Mouse (Mus musculus) hindbrain, embryonic 14.5 days (tissue): Measurements from ENCODE around the gene Slc36a4. TPM values are rescaled to one million over a fixed set of nuclear protein-coding genes. Genes with fewer than 3 reads are reported as not detected.

Experiments used
- ATAC-seq: fragments of 200-750 bp; cut with Nextera tagmentation; 2 replicates; pipeline ENCODE4 v1.8.0; 2017; ENCODE audit warnings: moderate number of reproducible peaks, mild to moderate bottlenecking, moderate TSS enrichment, moderate library complexity; ENCODE audit not compliant: low FRiP score
- DNase-seq: peaks from one replicate; pipeline ENCODE4 v3.0.0-alpha.2; 2015; ENCODE audit warnings: low spot score
- H3K27ac ChIP-seq: fragments of 300-500 bp; sonication (generic); 2 replicates; pipeline ENCODE4 v1.5.1; 2014; ENCODE audit warnings: mild to moderate bottlenecking, moderate library complexity
- H3K27me3 ChIP-seq: fragments of 300-500 bp; sonication (generic); 2 replicates; pipeline ENCODE4 v1.6.1; 2014; ENCODE audit warnings: mild to moderate bottlenecking, low read length, mixed read lengths; ENCODE audit not compliant: control insufficient read depth, insufficient read depth
- H3K36me3 ChIP-seq: fragments of 300-500 bp; sonication (generic); replicated peaks from 2 replicates; pipeline ENCODE4 v1.6.1; 2014; ENCODE audit not compliant: control insufficient read depth, insufficient read depth
- H3K4me1 ChIP-seq: fragments of 300-500 bp; sonication (generic); replicated peaks from 2 replicates; pipeline ENCODE4 v1.6.1; 2014; ENCODE audit warnings: antibody characterized with exemption, low read length, mixed read lengths; ENCODE audit not compliant: control insufficient read depth, insufficient read depth
- H3K4me2 ChIP-seq: fragments of 300-500 bp; sonication (generic); replicated peaks from 2 replicates; pipeline ENCODE4 v1.6.1; 2014; ENCODE audit warnings: mild to moderate bottlenecking, moderate library complexity
- H3K4me3 ChIP-seq: fragments of 300-500 bp; sonication (generic); replicated peaks from 2 replicates; pipeline ENCODE4 v1.5.1; 2014; ENCODE audit warnings: mild to moderate bottlenecking, low read length
- H3K9ac ChIP-seq: fragments of 300-500 bp; sonication (generic); 2 replicates; pipeline ENCODE4 v1.6.1; 2014
- H3K9me3 ChIP-seq: fragments of 300-500 bp; sonication (generic); 2 replicates; pipeline ENCODE4 v1.6.1; 2016; ENCODE audit warnings: low read length; ENCODE audit not compliant: control insufficient read depth
- WGBS: fragments of 180-500 bp; shearing (Covaris S2); extraction: QIAGEN DNeasy Blood & Tissue Kit; methylation state at CpG from one replicate; pipeline ENCODE4 v1.1.7; 2014; 5-methylcytosine and 5-hydroxymethylcytosine counted together
- polyA plus RNA-seq: library from polyadenylated mRNA; unstranded; fragments of >200 nt; fragmentation: Nextera tagmentation; extraction: Ambion mirVana; gene quantifications from 2 replicates; pipeline ENCODE4 v1.2.1, GENCODE M21; 2014

The Slc36a4 gene
- polyA plus RNA-seq, 1 experiment from 2014 or later = 41.1 TPM

GRCm38 (mm10) chr9:15719594-15719993, 10.1 kb downstream of the Slc36a4 start:
- Histone ChIP-seq H3K27me3 (no peaks in the 10 kb centered on the region), H3K4me3 (no peak overlapping the region), H3K4me1 (peaks cover 12% of the 10 kb centered on the region; the same call in 1 of the 2 replicates), H3K36me3 (peaks cover 29% of the 10 kb centered on the region), H3K9me3 (no peaks in the 10 kb centered on the region), H3K27ac (no peak overlapping the region), H3K4me2 (no peak overlapping the region), H3K9ac (no peak overlapping the region)
- DNase-seq (no peak), ATAC-seq (no peak)
- 84% methylated on average over 14 of the region's 14 CpGs for WGBS

GRCm38 (mm10) chr9:15720556-15720955, 11.0 kb downstream of the Slc36a4 start:
- WGBS = 93% methylated on average over 8 of the region's 8 CpGs

GRCm38 (mm10) chr9:15721226-15721833, 11.8 kb downstream of the Slc36a4 start:
- Histone ChIP-seq H3K36me3 (peaks cover 43% of the 10 kb centered on the region), H3K4me3 (no peak overlapping the region), H3K4me2 (peak overlapping the region; percentile 6; the same call in 1 of the 2 replicates), H3K4me1 (peaks cover 12% of the 10 kb centered on the region; the same call in 1 of the 2 replicates), H3K27ac (peak overlapping the region; percentile 71), H3K9me3 (no peaks in the 10 kb centered on the region), H3K9ac (0 out of 2 replicates have a peak overlapping the region, but pooled peaks have one; percentile 20), H3K27me3 (no peaks in the 10 kb centered on the region)
- DNase-seq (peak; percentile 35), ATAC-seq (peak; percentile 65; the same call in 1 of the 2 replicates)
- 35% methylated on average over 6 of the region's 6 CpGs for WGBS

More at GRCm38 (mm10) chr9:15720556-15720955, 11.0 kb downstream of the Slc36a4 start:
- Histone ChIP-seq H3K9ac (no peak overlapping the region), H3K9me3 (no peaks in the 10 kb centered on the region), H3K4me1 (peaks cover 12% of the 10 kb centered on the region; the same call in 1 of the 2 replicates), H3K4me3 (no peak overlapping the region), H3K27ac (no peak overlapping the region), H3K27me3 (no peaks in the 10 kb centered on the region), H3K36me3 (peaks cover 38% of the 10 kb centered on the region), H3K4me2 (no peak overlapping the region)
- no peak for ATAC-seq
- no peak for DNase-seq

GRCm38 (mm10) chr9:15722506-15722905, 13.0 kb downstream of the Slc36a4 start:
- no peak overlapping the region for H3K27ac ChIP-seq
- no peaks in the 10 kb centered on the region for H3K9me3 ChIP-seq
- no peak for DNase-seq
- ATAC-seq = 0 out of 2 replicates have a peak, but pooled peaks have one; percentile 21
- H3K4me3 ChIP-seq = no peak overlapping the region
- WGBS = 78% methylated on average over 8 of the region's 8 CpGs
- H3K4me2 ChIP-seq = no peak overlapping the region
- H3K4me1 ChIP-seq = peaks cover 12% of the 10 kb centered on the region; the same call in 1 of the 2 replicates
- H3K36me3 ChIP-seq = peaks cover 55% of the 10 kb centered on the region
- H3K9ac ChIP-seq = no peak overlapping the region
- H3K27me3 ChIP-seq = no peaks in the 10 kb centered on the region

- DNase-seq = no peak
- WGBS = 97% methylated on average over 8 of the region's 8 CpGs
- no peak for ATAC-seq
- no peak overlapping the region for H3K4me2 ChIP-seq
- no peaks in the 10 kb centered on the region for H3K9me3 ChIP-seq
- no peak overlapping the region for H3K4me3 ChIP-seq
- H3K27ac ChIP-seq = no peak overlapping the region
- no peak overlapping the region for H3K9ac ChIP-seq
- no peaks in the 10 kb centered on the region for H3K27me3 ChIP-seq
- H3K36me3 ChIP-seq = peaks cover 84% of the 10 kb centered on the region
- 0 out of 2 replicates have a peak, but pooled peaks cover 4% of the 10 kb centered on the region for H3K4me1 ChIP-seq
Measured at GRCm38 (mm10) chr9:15727168-15727567, 17.6 kb downstream of the Slc36a4 start.

GRCm38 (mm10) chr9:15731758-15732748, 22.5 kb downstream of the Slc36a4 start:
- DNase-seq = peak; percentile 32
- Histone ChIP-seq H3K4me3 (no peak overlapping the region), H3K4me2 (no peak overlapping the region), H3K9me3 (no peaks in the 10 kb centered on the region), H3K27ac (peak overlapping the region; percentile 28), H3K4me1 (0 out of 2 replicates have a peak, but pooled peaks cover 5% of the 10 kb centered on the region), H3K9ac (no peak overlapping the region), H3K36me3 (peaks cover 73% of the 10 kb centered on the region), H3K27me3 (no peaks in the 10 kb centered on the region)
- WGBS = 31% methylated on average over 13 of the region's 13 CpGs
- peak; percentile 85 for ATAC-seq

- H3K4me3 ChIP-seq = no peak overlapping the region
- H3K9me3 ChIP-seq = no peaks in the 10 kb centered on the region
- no peak overlapping the region for H3K9ac ChIP-seq
- H3K36me3 ChIP-seq = peaks cover 71% of the 10 kb centered on the region
- no peak overlapping the region for H3K4me2 ChIP-seq
- WGBS = 84% methylated on average over 11 of the region's 11 CpGs
- ATAC-seq (no peak), DNase-seq (no peak)
- no peak overlapping the region for H3K27ac ChIP-seq
- H3K4me1 ChIP-seq = 0 out of 2 replicates have a peak, but pooled peaks cover 5% of the 10 kb centered on the region
- H3K27me3 ChIP-seq = no peaks in the 10 kb centered on the region
Measured at GRCm38 (mm10) chr9:15734056-15734866, 24.7 kb downstream of the Slc36a4 start.

- Histone ChIP-seq H3K4me3 (no peak overlapping the region), H3K36me3 (peaks cover 66% of the 10 kb centered on the region), H3K27me3 (no peaks in the 10 kb centered on the region), H3K9me3 (no peaks in the 10 kb centered on the region), H3K4me2 (no peak overlapping the region), H3K9ac (no peak overlapping the region), H3K4me1 (0 out of 2 replicates have a peak, but pooled peaks cover 5% of the 10 kb centered on the region), H3K27ac (no peak overlapping the region)
- ATAC-seq (no peak), DNase-seq (no peak)
- 93% methylated on average over 6 of the region's 6 CpGs for WGBS
Measured at GRCm38 (mm10) chr9:15734867-15735131, 25.3 kb downstream of the Slc36a4 start.
